Mouse (Mus musculus): ENCODE measurements around the gene Rock2. TPM values are rescaled to one million over a fixed set of nuclear protein-coding genes. Genes with fewer than 3 reads are reported as not detected.

Gene Rock2
- polyA plus RNA-seq, 1 experiment from 2014 or later: 23.2 TPM

GRCm38 (mm10) chr12:16920186-16920860 is 25.6 kb downstream of the Rock2 start:
- no peaks in the 10 kb centered on the region for H3K9me3 ChIP-seq (ENCODE audit: low read depth, low read length)
- H3K4me2 ChIP-seq: no peak overlapping the region
- H3K36me3 ChIP-seq (ENCODE audit: insufficient read depth): no peaks in the 10 kb centered on the region
- H3K27me3 ChIP-seq (ENCODE audit: insufficient read depth, low read length): no peaks in the 10 kb centered on the region
- H3K4me1 ChIP-seq (ENCODE audit: insufficient read depth): no peaks in the 10 kb centered on the region
- TF ChIP-seq CTCF (IDR thresholded peaks at IDR 0.05; ENCODE audit: low read depth): no peak
- no peak for ATAC-seq (ENCODE audit: insufficient read depth)
- H3K27ac ChIP-seq (ENCODE audit: low read depth): no peak overlapping the region
- no peak overlapping the region for H3K4me3 ChIP-seq (ENCODE audit: low read depth, low read length)
- no peak for DNase-seq
- no peak overlapping the region for H3K9ac ChIP-seq

- Histone ChIP-seq H3K4me3 (ENCODE audit: low read depth, low read length) (no peak overlapping the region), H3K4me2 (no peak overlapping the region), H3K36me3 (ENCODE audit: insufficient read depth) (peaks cover 13% of the 10 kb centered on the region), H3K4me1 (ENCODE audit: insufficient read depth) (no peaks in the 10 kb centered on the region), H3K9ac (no peak overlapping the region), H3K27me3 (ENCODE audit: insufficient read depth, low read length) (no peaks in the 10 kb centered on the region), H3K9me3 (ENCODE audit: low read depth, low read length) (no peaks in the 10 kb centered on the region), H3K27ac (ENCODE audit: low read depth) (no peak overlapping the region)
- DNase-seq: no peak
- ATAC-seq (ENCODE audit: insufficient read depth): no peak
- WGBS: 85% methylated on average over 2 of the region's 2 CpGs
- TF ChIP-seq CTCF (IDR thresholded peaks at IDR 0.05; ENCODE audit: low read depth): no peak
These were observed 33.2 kb downstream of the Rock2 start for GRCm38 (mm10) chr12:16927889-16928288.

GRCm38 (mm10) chr12:16934423-16934822 is 39.7 kb downstream of the Rock2 start:
- H3K36me3 ChIP-seq (ENCODE audit: insufficient read depth): peaks cover 13% of the 10 kb centered on the region; the same call in 1 of the 2 replicates
- ATAC-seq (ENCODE audit: insufficient read depth): no peak
- no peak for TF ChIP-seq CTCF (IDR thresholded peaks at IDR 0.05; ENCODE audit: low read depth)

GRCm38 (mm10) chr12:16941976-16942375 is 47.3 kb downstream of the Rock2 start:
- Histone ChIP-seq H3K9me3 (ENCODE audit: low read depth, low read length) (no peaks in the 10 kb centered on the region), H3K4me2 (no peak overlapping the region), H3K36me3 (ENCODE audit: insufficient read depth) (peaks cover 25% of the 10 kb centered on the region), H3K27ac (ENCODE audit: low read depth) (no peak overlapping the region), H3K27me3 (ENCODE audit: insufficient read depth, low read length) (no peaks in the 10 kb centered on the region), H3K4me3 (ENCODE audit: low read depth, low read length) (no peak overlapping the region), H3K4me1 (ENCODE audit: insufficient read depth) (no peaks in the 10 kb centered on the region), H3K9ac (no peak overlapping the region)
- no peak for TF ChIP-seq CTCF (IDR thresholded peaks at IDR 0.05; ENCODE audit: low read depth)
- WGBS: 81% methylated on average over 3 of the region's 3 CpGs
- DNase-seq: no peak
- ATAC-seq (ENCODE audit: insufficient read depth): no peak

More at GRCm38 (mm10) chr12:16934423-16934822, 39.7 kb downstream of the Rock2 start:
- 67% methylated on average over 1 of the region's 1 CpGs for WGBS
- no peak overlapping the region for H3K27ac ChIP-seq (ENCODE audit: low read depth)
- DNase-seq: no peak
- H3K4me1 ChIP-seq (ENCODE audit: insufficient read depth): no peaks in the 10 kb centered on the region
- no peak overlapping the region for H3K9ac ChIP-seq
- H3K9me3 ChIP-seq (ENCODE audit: low read depth, low read length): no peaks in the 10 kb centered on the region
- no peak overlapping the region for H3K4me2 ChIP-seq
- H3K4me3 ChIP-seq (ENCODE audit: low read depth, low read length): no peak overlapping the region
- no peaks in the 10 kb centered on the region for H3K27me3 ChIP-seq (ENCODE audit: insufficient read depth, low read length)

- H3K9ac ChIP-seq: no peak overlapping the region
- H3K9me3 ChIP-seq (ENCODE audit: low read depth, low read length): no peaks in the 10 kb centered on the region
- H3K27me3 ChIP-seq (ENCODE audit: insufficient read depth, low read length): no peaks in the 10 kb centered on the region
- no peak for TF ChIP-seq CTCF (IDR thresholded peaks at IDR 0.05; ENCODE audit: low read depth)
- WGBS: 86% methylated on average over 6 of the region's 6 CpGs
- H3K36me3 ChIP-seq (ENCODE audit: insufficient read depth): peaks cover 24% of the 10 kb centered on the region
- no peak overlapping the region for H3K4me3 ChIP-seq (ENCODE audit: low read depth, low read length)
- no peak overlapping the region for H3K4me2 ChIP-seq
- ATAC-seq (ENCODE audit: insufficient read depth) (no peak), DNase-seq (no peak)
- no peak overlapping the region for H3K27ac ChIP-seq (ENCODE audit: low read depth)
- H3K4me1 ChIP-seq (ENCODE audit: insufficient read depth): no peaks in the 10 kb centered on the region
These were observed 53.5 kb downstream of the Rock2 start for GRCm38 (mm10) chr12:16948239-16948638.

GRCm38 (mm10) chr12:16958851-16959250 is 64.2 kb downstream of the Rock2 start:
- WGBS: 68% methylated on average over 1 of the region's 1 CpGs
- DNase-seq: peak; percentile 64

GRCm38 (mm10) chr12:16963354-16963753 is 68.7 kb downstream of the Rock2 start:
- Histone ChIP-seq H3K27ac (ENCODE audit: low read depth) (no peak overlapping the region), H3K9ac (no peak overlapping the region), H3K4me3 (ENCODE audit: low read depth, low read length) (no peak overlapping the region), H3K4me1 (ENCODE audit: insufficient read depth) (no peaks in the 10 kb centered on the region), H3K4me2 (no peak overlapping the region), H3K9me3 (ENCODE audit: low read depth, low read length) (no peaks in the 10 kb centered on the region), H3K36me3 (ENCODE audit: insufficient read depth) (peaks cover 66% of the 10 kb centered on the region), H3K27me3 (ENCODE audit: insufficient read depth, low read length) (no peaks in the 10 kb centered on the region)
- ATAC-seq (ENCODE audit: insufficient read depth): no peak
- no peak for TF ChIP-seq CTCF (IDR thresholded peaks at IDR 0.05; ENCODE audit: low read depth)
- 88% methylated on average over 2 of the region's 2 CpGs for WGBS
- DNase-seq: no peak

More at GRCm38 (mm10) chr12:16958851-16959250, 64.2 kb downstream of the Rock2 start:
- Histone ChIP-seq H3K4me3 (ENCODE audit: low read depth, low read length) (no peak overlapping the region), H3K36me3 (ENCODE audit: insufficient read depth) (peaks cover 67% of the 10 kb centered on the region), H3K4me1 (ENCODE audit: insufficient read depth) (no peaks in the 10 kb centered on the region), H3K9ac (no peak overlapping the region), H3K4me2 (no peak overlapping the region), H3K9me3 (ENCODE audit: low read depth, low read length) (no peaks in the 10 kb centered on the region), H3K27ac (ENCODE audit: low read depth) (no peak overlapping the region), H3K27me3 (ENCODE audit: insufficient read depth, low read length) (no peaks in the 10 kb centered on the region)
- TF ChIP-seq CTCF (IDR thresholded peaks at IDR 0.05; ENCODE audit: low read depth): peak; percentile 57
- no peak for ATAC-seq (ENCODE audit: insufficient read depth)

Data from lung, embryonic 14.5 days (tissue).